Mouse (Mus musculus) mature B cell (primary cell): ENCODE measurements around the gene Adarb1.

ENCODE experiments used
- in situ Hi-C: fragments of 300-500 bp; cut with MboI; formaldehyde crosslinking; loops from 2 replicates; pipeline ENCODE4 v1.14.3; 2019

Gene Adarb1

GRCm38 (mm10) chr10:77315682-77316081, 102.4 kb downstream of the Adarb1 start:
- in situ Hi-C loops = no loop called here

GRCm38 (mm10) chr10:77314711-77315266, 103.3 kb downstream of the Adarb1 start:
- in situ Hi-C loops = no loop called here

GRCm38 (mm10) chr10:77308978-77309377, 109.1 kb downstream of the Adarb1 start:
- in situ Hi-C loops = no loop called here

- in situ Hi-C loops = no loop called here
Measured at GRCm38 (mm10) chr10:77305766-77306165, 112.3 kb downstream of the Adarb1 start.

GRCm38 (mm10) chr10:77304840-77305533, 113.1 kb downstream of the Adarb1 start:
- in situ Hi-C loops = no loop called here

DNA sequence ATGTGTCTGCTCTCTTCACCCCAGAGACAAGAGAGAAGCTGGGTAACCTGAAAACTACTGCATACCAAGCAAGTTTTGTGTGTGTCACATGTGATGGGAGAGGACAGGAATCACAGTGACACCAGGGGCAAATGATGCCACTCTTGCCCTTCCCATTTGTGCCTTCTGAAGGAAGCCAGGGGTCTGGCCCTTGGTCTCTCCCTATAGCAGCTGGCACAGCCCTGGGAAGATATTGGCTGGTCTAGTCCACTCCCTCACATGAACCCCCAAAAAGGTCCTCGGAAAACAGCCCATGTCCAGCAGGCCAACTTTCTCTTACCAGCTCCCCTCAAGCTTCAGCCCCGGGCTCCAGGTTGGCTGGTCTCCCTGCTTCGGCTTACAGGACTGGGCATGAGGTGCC, 113.7 kb downstream of the Adarb1 start:
- in situ Hi-C loops = no loop called here

GRCm38 (mm10) chr10:77300934-77301297, 117.2 kb downstream of the Adarb1 start:
- in situ Hi-C loops = no loop called here

- in situ Hi-C loops = no loop called here
Measured at GRCm38 (mm10) chr10:77300237-77300933, 117.7 kb downstream of the Adarb1 start.

DNA sequence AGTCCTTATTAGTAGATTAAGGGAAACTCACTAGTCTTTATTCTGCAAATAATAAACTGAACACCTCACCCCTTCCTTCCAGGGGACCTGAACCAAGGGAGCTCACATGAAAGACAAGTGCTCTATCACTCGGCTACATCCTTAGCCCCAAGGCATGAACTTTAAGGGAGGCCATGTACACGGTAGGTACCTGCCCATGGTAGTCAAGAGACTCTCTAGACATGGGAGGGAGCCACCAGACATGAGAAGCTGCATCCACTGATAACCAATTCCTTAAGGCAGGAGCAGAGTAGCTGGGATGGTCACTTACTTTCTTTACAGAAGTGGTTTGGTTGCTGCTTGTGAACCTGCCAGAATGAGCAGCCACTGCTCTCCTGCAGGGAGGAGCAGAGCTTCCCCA, 118.9 kb downstream of the Adarb1 start:
- in situ Hi-C loops = no loop called here

DNA sequence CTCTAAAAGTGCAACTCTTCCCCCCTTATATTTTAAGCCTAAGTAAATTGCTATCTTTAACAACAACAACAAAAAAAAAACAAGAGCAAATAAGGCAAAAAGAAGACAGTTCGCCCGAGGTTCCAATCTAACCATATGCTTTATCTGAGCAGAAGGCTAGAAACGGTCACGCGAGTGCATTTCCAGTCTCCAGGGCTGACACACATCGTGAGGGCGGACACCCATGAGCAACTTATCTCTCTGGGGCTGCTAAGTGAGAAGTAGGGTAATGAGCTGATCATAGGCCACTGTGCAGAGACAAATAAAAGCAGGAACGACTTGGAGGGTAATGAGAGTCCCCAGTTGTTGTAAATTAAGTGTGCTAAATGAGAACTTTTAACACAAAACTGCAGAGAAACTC, 119.4 kb downstream of the Adarb1 start:
- in situ Hi-C loops = no loop called here

DNA sequence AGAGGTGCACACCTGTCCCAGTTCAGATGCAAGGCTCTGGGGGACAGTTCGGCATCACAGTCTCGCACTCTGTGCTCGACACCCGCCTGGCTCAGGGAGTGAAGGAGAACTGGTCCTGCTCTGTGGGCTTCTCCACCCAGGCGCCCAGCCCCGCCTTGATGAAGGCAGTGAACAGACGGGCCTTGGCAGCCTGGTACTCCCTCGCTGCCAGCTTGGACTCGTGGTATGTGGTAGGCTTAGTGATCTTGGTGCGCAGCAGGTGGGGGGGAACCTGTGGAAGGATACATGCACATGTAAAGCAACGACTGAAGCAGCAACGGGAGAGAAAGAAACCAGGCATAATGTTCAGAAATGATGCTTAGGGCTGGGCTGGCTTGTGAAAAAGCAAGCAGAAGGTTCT, 123.4 kb downstream of the Adarb1 start:
- in situ Hi-C loops = no loop called here

- in situ Hi-C loops = no loop called here
Measured at GRCm38 (mm10) chr10:77290624-77291366, 127.3 kb downstream of the Adarb1 start.

- in situ Hi-C loops = loop anchor here (10.0 kb wide), 1 partner anchor 225 kb away; the partner anchor contains the start of gene Fam207a
Measured at GRCm38 (mm10) chr10:77289559-77289958, 128.5 kb downstream of the Adarb1 start.

GRCm38 (mm10) chr10:77288639-77289195, 129.4 kb downstream of the Adarb1 start:
- in situ Hi-C loops = loop anchor here (10.0 kb wide), 1 partner anchor 226 kb away; the partner anchor contains the start of gene Fam207a

- in situ Hi-C loops = loop anchor here (10.0 kb wide), 1 partner anchor 227 kb away; the partner anchor contains the start of gene Fam207a
Measured at GRCm38 (mm10) chr10:77287626-77288025, 130.4 kb downstream of the Adarb1 start.

GRCm38 (mm10) chr10:77284832-77285231, 133.2 kb downstream of the Adarb1 start:
- in situ Hi-C loops = loop anchor here (10.0 kb wide), 1 partner anchor 230 kb away; the partner anchor contains the start of gene Fam207a

DNA sequence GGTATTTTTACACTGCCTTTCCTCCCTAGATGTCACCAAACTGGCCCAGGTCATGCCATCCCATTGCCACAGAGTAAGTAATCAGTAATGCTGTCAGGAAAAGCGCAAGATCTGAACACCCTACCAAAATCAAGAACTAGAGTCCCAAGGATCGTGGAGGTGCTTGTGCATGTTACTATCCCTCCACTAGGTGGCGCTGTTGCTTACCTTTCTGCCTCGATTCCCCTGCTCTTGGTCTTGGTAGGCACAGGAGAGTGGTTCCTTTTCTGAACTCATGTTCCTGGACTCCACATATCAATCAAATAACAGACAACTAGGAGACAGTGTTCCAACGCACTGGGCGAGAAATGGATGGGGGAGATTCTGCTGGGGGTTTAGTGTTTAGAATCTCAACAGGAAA, 135.2 kb downstream of the Adarb1 start:
- in situ Hi-C loops = loop anchor here (10.0 kb wide), 1 partner anchor 232 kb away; the partner anchor contains the start of gene Fam207a

DNA sequence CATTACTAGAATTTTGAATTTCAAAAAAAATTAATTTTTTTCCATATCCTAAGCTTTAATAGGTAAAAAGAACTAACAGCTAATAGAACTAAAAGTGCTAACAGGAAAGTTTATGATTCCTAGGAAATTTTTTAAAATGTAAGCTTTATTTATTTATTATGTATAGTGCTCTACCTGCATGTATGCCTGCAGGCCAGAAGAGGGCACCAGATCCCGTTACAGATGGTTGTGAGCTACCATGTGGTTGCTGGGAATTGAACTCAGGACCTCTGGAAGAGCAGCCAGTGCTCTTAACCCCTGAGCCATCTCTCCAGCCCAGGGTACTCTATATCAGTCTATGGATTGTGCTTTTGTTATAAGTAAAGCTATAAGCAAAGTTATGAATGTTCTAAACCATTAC, 136.0 kb downstream of the Adarb1 start:
- in situ Hi-C loops = loop anchor here (10.0 kb wide), 1 partner anchor 233 kb away; the partner anchor contains the start of gene Fam207a

- in situ Hi-C loops = no loop called here
Measured at GRCm38 (mm10) chr10:77273798-77274197, 144.3 kb downstream of the Adarb1 start.

GRCm38 (mm10) chr10:77272980-77273730, 144.9 kb downstream of the Adarb1 start:
- in situ Hi-C loops = no loop called here

- in situ Hi-C loops = no loop called here
Measured at GRCm38 (mm10) chr10:77269129-77269528, 148.9 kb downstream of the Adarb1 start.
